Mouse (Mus musculus) mesoderm, embryonic 11.5 days (tissue): ENCODE measurements around the gene Trpc5.

Experiments
- DNase-seq: peaks from one replicate; pipeline ENCODE4 v3.0.0-alpha.2; 2012; ENCODE audit warnings: low read depth, low spot score

Trpc5 gene

GRCm38 (mm10) chrX:144335332-144336015 lies 352.5 kb downstream of the Trpc5 start:
- no peak for DNase-seq
